Mouse (Mus musculus) gastrocnemius, adult 8-10 months (tissue): ENCODE results near the gene Neto2. TPM values are rescaled to one million over a fixed set of nuclear protein-coding genes. Genes with fewer than 3 reads are reported as not detected.
"Not testable (repeated sequence)": the region's sequence is repeated elsewhere in the genome, so short reads cannot be mapped to it uniquely, and the experiment has no call there.

Experiments used
- DNase-seq, 2 experiments: peaks; one replicate each; pipeline ENCODE4 v3.0.0; 2022; ENCODE audit warnings: low spot score in 2 of 2
- total RNA-seq, 4 experiments: library from RNA; stranded (reverse); gene quantifications; 2 replicates each; pipeline ENCODE4 v1.2.4; 2022

Gene Neto2
- total RNA-seq, result 1 to 10 TPM; 2.7 to 7.3 (median 4.1) TPM

DNA sequence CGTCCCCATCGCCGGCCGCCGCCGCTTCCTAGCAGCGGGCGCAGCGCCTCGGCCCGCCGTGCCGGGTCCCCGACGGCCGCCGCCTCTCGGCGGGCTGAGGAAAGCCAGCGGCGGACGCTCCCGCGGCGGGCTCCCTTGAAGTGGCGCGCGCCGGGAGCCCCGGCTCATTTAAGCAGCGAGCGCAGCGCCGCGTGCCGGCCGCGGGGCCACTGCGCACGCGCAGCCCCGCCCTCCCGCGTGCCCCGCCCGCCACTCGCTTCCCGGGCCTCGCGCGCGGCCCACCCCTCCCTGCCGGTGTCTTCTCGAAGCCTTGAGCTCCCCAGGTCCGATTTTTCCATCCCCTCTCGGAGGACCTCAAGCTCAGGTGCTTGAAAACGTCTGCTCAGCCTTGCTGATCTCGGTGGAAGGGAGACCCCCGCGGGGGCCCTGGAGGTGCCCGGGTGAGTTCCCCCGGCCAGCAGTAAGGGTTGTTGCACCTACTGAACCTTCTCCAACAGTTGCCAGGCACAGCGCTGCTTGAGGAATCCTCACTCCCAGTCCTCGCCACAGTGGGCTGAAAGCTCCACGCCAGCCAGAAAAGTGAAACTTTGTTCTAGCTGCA is at the start of gene Neto2:
Gene Neto2, minus strand, starts transcription at position 174 of the 601 bp plus-strand sequence.
- peak; percentile 24 to 43 for DNase-seq

DNA sequence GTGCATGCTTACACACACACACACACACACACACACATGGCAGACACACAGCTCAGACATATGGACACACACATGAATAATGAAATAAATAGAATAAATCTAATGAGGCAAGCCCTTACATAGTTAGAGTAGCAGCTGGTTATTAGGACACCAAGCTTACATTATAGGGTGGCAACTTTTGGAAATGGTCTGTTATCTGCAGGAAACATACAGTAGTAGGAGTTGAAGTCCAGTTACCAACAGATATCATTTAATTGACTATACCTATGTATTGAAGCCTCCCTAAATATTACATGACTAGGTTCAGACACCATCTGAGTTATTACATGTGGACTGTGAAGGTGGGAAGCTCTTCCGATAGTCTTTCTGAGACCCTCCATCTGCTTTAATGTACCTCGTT is 44.3 kb upstream of the Neto2 start:
- no peak for DNase-seq

DNA sequence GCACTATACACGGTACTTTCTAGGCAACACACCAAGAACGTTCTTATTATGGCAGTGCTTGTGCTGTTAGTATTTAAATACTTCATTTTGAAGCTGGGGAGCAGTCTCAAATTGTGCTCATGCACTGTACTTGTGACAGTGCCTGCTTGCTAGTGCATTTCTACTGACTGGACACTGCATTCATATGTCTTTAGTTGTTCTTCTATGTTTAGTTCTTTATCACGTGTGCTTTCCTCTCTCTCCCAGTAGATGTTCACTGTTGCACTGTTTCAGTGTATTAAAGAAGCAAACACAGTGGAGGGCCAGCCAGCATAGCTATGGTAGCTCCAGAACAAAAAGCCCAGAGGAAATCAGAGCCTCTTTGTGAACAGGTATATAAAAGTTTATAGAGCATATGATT is 29.8 kb upstream of the Neto2 start:
- DNase-seq, result no peak

DNA sequence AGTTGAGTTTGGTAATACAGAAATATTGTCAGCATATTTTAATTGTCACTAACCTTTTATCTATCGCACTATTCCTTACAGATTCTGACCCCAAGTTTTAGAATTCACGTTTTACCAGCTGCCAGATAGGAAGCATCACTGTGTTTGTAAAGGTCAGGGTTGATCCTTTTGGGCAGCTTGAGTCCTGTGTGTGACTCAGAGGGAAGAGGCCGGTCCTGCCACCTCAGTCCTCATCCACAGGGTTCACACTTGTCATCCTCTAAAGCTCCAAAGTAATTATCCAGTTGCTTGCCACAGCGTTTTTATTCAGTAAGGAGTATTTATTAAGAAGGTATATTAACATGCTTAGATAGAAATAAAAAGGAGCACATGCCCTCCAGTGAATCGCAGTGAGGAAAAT is 16.5 kb upstream of the Neto2 start:
- DNase-seq, result no peak

DNA sequence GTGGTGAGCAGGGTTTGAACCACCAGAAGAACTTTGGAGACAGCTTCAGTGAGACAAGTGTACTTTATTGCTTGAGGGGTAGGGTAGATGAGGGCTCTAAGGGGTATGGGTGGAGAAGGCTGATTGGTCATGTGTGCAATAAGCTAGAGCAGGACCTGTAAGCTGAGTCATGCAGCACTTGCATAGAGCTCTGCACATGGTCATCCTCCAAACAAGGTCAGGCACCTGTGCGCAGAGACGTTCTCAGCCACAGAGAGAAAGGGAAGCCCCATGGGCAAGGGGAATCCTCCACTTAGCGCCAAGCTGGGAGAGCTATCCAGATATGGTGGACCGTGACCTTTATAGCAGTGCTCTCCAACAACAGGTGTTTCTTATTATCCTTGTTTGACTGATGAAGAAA is 16.0 kb upstream of the Neto2 start:
- DNase-seq, result no peak

DNA sequence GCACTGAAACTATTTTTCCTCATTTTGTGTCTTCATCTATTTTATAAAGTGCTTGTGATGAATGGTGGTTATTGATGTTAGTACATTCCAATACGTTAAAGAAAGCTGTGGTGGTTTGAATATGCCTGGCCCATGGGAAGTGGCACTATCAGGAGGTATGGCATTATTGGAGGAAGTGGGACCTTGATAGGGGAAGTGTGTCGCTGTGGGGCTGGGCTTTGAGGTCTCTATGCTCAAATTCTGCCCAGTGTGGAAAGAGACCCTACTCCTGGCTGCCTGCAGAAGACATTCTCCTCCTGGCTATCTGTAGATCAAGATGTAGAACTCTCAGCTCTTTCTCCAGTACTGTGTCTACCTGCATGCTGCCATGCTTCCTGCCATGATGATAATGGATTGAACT is 6.3 kb upstream of the Neto2 start:
- DNase-seq, result no peak

DNA sequence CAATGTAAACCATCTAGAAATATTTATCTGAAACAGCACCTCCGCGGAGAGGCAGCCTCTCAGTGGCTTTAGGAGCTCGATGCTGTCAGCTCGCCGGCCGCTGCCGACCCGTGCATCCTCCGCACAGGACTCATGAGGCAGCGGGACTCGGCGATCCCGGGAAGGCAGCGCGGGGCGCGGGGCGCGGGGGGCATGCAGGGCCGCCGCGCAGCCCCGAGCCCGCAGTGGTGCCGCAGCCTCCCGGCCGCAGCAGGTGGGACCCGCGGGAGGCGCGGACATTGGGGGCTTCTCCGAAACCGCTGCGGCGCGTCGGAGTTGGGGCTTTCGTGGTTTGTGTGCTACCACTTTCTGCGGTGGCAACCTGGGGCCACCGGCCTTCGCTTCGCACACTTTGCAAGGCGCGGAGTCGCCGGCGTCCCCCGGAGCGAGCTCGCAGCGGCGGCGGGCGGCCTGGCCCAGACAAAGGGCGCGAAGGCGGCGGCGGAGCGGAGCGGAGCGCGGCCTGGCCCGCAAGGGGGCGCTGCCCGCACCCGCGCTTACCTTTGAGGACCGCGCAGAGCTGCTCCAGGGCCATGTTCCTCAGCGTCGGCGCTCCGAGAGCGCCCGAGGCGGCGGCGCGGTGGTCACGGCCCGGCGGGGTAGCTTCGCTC is 498 bp downstream of the Neto2 start:
- no peak for DNase-seq

DNA sequence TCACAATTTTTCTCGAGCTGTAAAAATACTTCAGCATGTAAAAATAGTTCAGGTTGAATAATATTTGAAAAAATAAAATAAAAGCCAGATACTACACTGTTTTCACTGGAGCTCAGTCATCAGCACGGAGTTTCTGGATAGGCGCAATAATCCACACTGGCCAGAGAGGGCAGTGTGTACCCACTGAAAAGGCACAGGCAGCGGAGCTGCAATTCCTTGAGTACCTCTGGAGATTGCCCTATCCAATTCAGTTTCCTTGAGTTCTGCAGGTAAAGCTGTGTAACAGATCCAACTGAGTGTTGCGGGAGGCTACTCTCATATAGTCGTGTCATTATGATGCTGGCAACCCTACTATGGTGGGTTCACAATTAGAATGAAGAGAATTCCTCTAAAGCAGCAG is 1.7 kb downstream of the Neto2 start:
- DNase-seq, result peak; percentile 6 to 9

DNA sequence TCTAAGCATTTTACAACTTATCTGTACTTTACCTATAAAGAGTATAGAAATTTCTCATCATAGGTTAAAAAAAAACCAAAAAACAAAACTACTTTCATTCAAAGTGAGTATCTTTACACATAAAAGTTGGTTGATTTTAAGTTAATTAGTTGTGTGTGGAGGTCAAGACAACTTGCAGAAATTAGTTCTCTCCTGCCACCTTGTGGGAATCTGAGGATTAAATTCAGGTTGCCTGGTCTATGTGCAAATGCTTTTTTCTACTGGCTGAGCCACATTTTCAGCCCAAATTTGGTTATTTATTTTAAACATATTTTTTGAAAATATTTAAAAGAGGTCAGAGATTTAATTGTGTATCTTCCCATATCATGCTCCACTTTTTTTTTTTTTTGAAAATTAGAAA is 35.6 kb downstream of the Neto2 start:
- DNase-seq, result no peak

DNA sequence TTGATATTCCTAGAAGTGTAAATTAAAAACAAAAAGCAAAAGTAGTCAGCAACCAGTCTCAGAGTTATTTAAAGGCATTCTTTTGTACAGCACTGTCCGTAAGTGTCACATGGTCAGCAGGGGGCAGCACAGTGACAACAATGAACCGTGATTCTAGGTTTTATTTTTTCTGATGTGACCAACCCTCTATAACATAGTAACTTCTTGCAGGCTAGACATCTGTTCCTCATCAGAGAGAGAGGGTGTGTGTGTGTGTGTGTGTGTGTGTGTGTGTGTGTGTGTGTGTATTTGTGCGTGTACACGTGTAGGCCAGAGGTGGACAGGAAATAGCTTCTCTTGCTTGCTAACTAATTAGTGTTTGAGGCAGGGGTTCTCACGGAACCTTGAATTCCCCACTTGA is 38.7 kb downstream of the Neto2 start:
- peak; percentile 6 to 15 for DNase-seq

DNA sequence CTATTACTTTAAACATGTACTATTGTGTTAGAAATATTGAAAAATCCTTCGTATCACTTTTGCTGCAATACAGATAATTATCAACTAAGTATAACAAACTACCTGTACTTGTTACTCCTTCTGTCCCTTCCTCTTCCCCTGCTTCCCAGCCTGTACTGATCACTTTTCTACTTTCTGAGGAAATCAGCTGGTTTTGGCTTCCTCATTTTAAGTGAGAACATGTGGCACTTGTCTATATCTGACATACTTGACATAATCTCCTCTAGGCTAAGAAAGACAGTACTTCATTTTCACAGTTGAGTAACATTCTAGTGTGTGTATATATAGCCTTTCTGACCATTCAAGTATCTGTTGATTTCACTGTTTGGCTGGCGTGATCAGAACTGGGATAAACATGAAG is 49.5 kb downstream of the Neto2 start:
- no peak for DNase-seq

DNA sequence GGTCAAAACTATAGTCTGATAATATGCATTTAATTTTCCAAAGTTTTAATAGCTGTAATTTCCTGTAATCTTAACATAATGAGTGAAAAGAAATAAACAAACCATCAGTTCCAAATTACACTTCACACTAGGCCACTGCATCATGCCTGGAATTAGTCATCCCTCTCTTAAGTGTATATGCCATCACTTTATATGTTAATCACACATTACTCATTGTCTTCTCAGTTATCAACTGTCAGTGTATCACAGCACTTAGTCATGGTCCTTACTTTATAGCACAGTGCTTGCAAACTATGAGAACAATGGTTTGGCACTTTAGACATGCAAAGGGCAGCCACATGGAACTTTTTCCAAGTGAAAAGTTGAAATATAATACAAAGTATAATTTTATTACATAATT is 52.2 kb downstream of the Neto2 start:
- DNase-seq, result no peak

DNA sequence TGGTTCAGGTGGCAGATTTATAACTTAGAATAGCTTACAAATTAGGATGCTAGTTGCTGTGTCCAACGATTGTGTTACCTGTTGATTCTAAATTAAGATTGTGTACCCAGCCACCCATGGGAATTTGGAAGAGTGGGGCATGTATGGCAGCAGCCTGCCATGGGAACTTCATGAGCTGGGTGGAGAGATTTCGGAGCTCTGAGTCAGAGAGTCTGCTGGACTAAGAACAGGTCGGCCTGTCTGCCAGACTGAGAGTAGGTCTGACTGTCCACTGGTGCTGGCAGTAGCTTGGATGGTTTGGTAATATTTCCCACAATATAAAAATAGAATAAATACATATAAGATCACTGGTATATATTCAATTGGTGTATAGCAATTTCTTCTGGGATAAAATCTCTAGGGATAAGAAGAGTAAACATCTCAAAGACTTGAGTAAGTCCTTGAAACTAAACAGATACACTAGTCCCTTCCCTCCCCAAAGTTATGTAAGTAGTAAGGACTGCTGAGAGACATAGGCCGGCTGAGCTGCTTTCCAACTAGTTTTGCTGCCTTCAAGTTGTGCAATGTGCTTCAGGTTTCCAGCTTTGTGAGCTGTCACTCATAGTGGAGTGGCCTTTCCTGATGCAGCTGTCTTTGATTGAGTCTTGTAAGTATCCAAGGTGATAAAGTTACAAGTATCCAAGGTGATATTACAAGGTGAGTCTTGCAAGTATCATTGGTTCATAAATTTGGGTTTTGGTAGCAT is 55.6 kb downstream of the Neto2 start:
- peak; percentile 7 to 36 for DNase-seq

DNA sequence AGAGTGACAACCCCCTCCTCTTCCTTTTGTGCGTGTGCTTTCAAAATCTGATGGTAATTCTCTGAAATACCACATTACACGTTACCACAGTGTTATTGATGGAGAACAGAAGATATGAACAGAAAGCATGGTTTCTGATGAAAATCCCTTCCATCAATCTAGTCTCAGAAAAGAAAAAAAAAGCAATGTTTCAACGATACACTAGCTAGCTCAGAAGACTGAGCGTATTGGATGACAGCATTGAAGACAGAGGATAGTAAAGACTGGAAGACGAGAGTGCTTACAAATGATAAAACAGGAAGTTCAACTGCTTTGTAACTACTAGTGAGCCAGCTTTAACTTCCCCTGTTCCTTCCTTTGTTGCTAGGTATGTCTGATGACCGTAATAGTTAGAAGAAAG is 76.3 kb downstream of the Neto2 start:
- no peak for DNase-seq

DNA sequence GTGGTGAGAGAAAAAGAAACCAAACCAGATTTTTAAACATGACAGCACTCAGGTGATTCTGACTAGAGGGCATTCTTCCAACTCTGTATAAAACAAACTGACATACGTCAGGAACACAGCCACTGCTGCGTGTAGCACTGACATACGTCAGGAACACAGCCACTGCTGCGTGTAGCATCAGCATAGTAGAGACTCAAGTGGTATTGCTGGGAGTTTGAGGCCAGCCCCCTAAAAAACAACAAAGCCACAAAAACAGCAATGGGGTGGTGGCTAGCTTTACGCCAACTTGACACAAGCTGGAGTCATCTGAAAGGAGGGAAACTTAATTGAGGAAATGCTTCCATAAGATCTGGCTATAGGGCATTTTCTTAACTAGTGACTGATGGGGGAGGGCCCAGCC is 77.5 kb downstream of the Neto2 start:
- no peak for DNase-seq

DNA sequence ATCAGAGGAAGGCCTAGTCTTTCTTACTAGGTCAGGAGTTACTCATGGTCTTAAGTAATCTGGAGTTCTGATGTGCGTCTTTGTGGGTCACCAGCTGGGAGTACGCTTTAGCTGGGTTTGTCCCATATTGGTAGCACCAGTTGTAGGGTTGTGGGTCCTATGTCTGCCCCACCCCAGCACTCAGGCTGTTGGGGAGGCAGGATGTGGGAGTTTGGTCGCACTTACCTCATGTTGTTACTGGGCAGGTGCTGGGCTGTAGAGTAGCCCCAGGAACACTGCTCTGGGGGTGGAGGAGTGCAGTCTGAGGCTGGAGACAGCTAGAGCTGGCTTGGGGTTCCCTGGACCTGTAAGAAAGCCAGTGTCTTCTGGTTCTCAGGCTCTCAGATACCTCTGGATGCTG is 81.9 kb downstream of the Neto2 start:
- no peak for DNase-seq

DNA sequence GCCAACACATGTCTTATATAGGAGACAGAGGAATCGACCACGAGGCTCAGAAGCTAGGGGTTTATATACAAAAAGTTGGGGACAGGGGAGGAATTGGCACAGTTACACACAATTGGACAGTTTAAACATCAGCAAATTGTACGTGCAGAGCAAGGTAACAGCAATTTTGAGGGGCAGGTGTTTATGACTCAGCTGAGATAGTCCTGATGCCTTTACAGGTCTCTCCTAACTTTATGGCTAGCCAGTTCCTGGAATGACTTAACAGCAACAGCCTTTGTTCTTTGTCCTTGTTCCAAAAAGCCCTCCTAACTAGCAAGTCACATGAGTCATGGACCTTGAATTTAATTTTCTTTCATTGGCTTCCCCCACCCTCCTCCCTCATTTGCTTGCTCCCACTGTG is 83.6 kb downstream of the Neto2 start:
- DNase-seq, result not testable (repeated sequence)

DNA sequence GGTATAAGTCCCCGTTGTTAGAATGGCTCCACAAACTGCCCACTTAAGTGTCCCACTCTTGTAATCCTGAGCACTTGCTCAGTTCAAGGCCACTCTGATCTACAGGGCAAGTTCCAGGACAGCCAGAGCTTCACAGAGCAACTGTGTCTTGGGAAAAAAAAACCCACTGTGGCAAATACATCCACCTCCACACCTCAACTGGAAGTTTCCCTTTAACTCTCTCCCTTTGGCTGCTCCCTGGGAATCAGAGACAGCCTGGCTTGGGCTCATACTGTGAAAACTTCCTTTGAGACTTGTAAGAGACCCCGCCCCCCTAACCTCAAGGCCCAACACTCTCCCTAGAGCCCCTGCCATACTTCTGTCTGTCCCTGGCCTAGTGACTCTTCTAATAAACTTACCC is 91.9 kb downstream of the Neto2 start:
- DNase-seq, result no peak

DNA sequence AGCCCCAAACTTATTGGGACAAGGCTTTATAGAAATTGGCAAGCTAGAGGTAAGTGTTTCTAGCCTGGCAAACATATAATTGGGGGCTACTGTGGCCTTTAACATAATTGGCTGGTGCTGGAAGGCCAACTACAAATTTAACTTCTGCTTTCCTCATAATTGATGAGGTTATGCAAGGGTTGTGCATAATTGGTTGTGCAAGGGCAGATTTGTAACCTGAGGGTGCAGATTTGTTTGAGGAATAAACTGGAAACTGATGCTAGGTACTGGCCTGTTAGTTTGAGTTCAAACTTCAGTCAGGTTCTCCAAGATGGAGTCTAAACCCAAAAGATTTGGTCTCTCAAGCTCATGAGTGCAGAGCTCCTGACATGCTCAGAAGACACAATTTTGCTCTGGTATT is 92.9 kb downstream of the Neto2 start:
- DNase-seq, result no peak

DNA sequence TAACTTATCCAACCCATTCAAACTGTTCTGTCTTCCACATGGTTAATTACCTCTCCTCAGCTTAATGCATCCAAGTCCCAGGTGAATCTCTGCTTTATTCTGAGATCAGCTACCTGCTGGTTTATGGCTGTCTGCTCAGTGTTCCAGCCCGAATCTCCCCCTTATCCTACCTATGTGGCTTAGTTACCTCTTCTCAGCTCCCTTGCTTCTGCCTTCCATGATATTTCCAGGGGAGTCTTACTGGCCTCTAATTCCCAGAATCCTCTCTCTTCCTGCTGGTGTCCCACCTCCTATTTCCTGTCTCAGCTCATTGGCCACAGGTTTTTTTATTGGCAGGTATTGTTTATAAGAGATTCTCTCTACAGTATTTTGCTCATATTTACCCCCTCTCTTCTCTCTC is 93.8 kb downstream of the Neto2 start:
- DNase-seq, result no peak

DNA sequence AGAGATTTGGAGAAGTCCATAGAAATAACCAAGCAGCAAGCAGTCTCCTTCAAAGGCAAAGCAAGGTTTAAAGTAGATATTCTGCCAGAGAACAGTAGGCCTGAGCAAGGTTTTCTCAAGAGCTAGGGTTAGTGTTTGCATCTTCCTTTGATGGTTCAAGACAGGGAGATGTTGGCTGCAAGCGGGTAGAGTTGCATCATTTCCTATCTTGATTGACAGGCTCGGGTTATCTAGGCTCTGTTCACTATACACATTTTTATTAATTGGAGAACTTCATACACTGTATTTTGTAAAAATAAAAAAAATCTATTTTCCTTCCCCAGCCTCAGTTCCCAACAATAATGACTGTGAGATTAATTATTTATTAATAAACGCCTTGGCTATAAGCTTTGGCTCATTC is 94.2 kb downstream of the Neto2 start:
- DNase-seq, result no peak

DNA sequence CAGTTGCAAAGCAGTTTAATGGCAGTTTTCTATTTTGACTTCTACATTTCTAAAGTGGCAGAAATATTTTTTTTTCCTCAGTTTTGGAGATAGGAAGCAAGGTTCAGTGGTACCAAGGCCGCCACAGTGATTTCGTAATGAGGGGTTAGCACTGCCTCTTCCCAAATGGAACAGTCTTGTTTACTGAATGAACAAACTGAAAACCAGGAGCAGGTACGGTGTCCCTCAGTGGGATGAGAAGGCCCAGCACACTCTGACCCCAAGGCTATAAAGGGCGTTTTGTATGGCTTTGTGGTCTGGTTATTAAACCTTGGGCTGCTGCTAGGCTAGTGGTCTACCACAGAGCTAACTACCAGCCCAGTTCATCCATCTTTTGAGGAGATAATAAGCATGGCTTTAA is 96.5 kb downstream of the Neto2 start:
- no peak for DNase-seq
